Mouse (Mus musculus) forebrain, embryonic 10.5 days (tissue): ENCODE data around the gene Srp54b. TPM values are rescaled to one million over a fixed set of nuclear protein-coding genes. Genes with fewer than 3 reads are reported as not detected.
"Not testable (repeated sequence)": the region's sequence is repeated elsewhere in the genome, so short reads cannot be mapped to it uniquely, and the experiment has no call there.

ENCODE experiments used
- DNase-seq: peaks from one replicate; pipeline ENCODE4 v3.0.0-alpha.2; 2017; ENCODE audit warnings: low spot score; ENCODE audit errors: extremely low spot score
- H3K27ac ChIP-seq: fragments of 300-500 bp; sonication (generic); 2 replicates; pipeline ENCODE4 v1.5.1; 2016; ENCODE audit warnings: mild to moderate bottlenecking
- H3K27me3 ChIP-seq: fragments of 300-500 bp; sonication (generic); 2 replicates; pipeline ENCODE4 v1.6.1; 2016; ENCODE audit warnings: mild to moderate bottlenecking; ENCODE audit not compliant: poor library complexity, severe bottlenecking
- H3K36me3 ChIP-seq: fragments of 300-500 bp; sonication (generic); replicated peaks from 2 replicates; pipeline ENCODE4 v1.6.1; 2016; ENCODE audit warnings: mild to moderate bottlenecking, moderate library complexity
- H3K4me1 ChIP-seq: fragments of 300-500 bp; sonication (generic); 2 replicates; pipeline ENCODE4 v1.6.1; 2016
- H3K4me3 ChIP-seq: fragments of 300-500 bp; sonication (generic); 2 replicates; pipeline ENCODE4 v1.5.1; 2016; ENCODE audit warnings: mild to moderate bottlenecking, moderate library complexity
- H3K9me3 ChIP-seq: fragments of 300-500 bp; sonication (generic); 2 replicates; pipeline ENCODE4 v1.6.1; 2016; ENCODE audit warnings: mild to moderate bottlenecking, moderate library complexity
- WGBS: fragments of 180-500 bp; shearing (Covaris S2); methylation state at CpG from one replicate; pipeline ENCODE4 v1.1.7; 2016; 5-methylcytosine and 5-hydroxymethylcytosine counted together
- polyA plus RNA-seq: library from polyadenylated mRNA; unstranded; fragments of >200 nt; fragmentation: Nextera tagmentation; extraction: Ambion mirVana; gene quantifications from 2 replicates; pipeline ENCODE4 v1.2.1, GENCODE M21; 2016

The Srp54b gene
- polyA plus RNA-seq = 44.0 and 47.5 TPM in 2 replicates

DNA sequence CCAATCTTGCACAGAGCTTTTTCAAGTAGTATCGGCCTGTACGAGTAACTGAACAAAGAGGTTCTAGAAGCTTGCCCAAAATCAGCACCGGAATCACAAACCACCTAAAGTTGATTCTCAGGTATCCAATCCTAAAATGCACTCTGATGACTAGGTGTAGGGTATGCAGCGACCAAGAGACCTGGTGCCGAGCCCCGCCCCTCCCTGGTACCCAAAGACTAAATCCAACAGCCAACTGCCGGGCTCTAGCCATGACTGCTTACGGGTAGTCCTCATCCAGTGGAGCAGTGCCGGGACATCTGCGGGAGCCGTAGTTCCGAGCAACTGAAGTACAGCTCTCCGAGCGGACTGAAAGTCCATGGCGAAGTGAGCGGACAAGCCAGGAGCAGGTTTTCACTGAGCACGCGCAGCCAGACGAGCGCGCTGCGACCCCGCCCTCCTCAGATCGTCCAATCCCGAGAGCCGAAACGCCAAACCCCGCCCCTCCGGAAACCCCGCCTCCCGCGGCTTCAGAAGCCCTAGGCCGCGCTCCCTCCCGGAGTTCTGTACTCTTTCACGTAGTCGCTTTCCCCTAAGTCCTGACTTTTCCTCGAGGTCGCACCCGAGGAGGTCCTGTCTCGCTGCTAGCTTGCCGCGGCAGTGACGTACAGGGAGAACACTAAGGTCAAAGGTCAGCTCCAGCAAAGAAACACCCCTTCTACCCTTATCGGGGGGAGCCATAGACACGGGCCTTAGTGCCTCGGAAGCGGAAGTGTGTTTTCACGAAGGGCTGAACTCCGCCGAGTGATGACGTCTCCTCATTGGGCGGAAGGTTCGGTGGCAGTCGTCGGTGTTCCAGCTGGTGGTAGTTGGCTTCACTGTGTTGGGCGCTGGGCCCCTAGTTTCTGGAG is at the start of gene Srp54b:
Gene Srp54b, plus strand, starts transcription at position 546 of the 890 bp plus-strand sequence.
- not testable (repeated sequence) for H3K27me3 ChIP-seq, DNase-seq, H3K27ac ChIP-seq, H3K36me3 ChIP-seq, H3K4me1 ChIP-seq, H3K9me3 ChIP-seq
- WGBS = no CpG with 5 or more reads among the region's 57 CpGs
- peak within 1 kb of the TSS; percentile 42 for H3K4me3 ChIP-seq

DNA sequence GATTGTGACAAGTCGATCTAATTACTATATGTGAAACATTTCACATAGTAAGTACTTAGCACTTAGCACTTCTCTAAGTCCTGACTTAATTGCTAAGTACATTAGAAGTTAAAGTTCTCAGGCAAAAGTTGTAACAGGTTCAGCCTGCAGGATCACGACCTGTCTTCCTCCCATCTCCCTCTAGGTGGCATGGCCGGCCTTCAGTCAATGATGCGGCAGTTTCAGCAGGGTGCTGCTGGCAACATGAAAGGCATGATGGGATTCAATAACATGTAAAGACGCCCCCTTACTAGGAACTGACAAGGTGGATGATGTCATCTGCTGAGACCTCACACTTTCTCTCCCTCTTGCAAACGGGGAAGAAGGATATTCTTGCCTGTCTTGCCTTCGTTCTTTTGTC is 42.3 kb upstream of the Srp54b start:
- not testable (repeated sequence) for H3K27me3 ChIP-seq, H3K27ac ChIP-seq, H3K36me3 ChIP-seq, H3K4me3 ChIP-seq, H3K9me3 ChIP-seq, H3K4me1 ChIP-seq, DNase-seq
- WGBS = no CpG with 5 or more reads among the region's 7 CpGs

GRCm38 (mm10) chr12:55124242-55124641 is 30.7 kb upstream of the Srp54b start, which contains the start of gene Fam177a:
TSS of gene Fam177a (plus strand) at chr12:55124469.
- not testable (repeated sequence) for H3K4me1 ChIP-seq, H3K27me3 ChIP-seq
- no CpG with 5 or more reads among the region's 40 CpGs for WGBS

GRCm38 (mm10) chr12:55124731-55125130 is 30.2 kb upstream of the Srp54b start:
- not testable (repeated sequence) for H3K27ac ChIP-seq, H3K4me3 ChIP-seq, H3K36me3 ChIP-seq, H3K9me3 ChIP-seq, H3K27me3 ChIP-seq, H3K4me1 ChIP-seq, DNase-seq
- WGBS = no CpG with 5 or more reads among the region's 18 CpGs

More at GRCm38 (mm10) chr12:55124242-55124641, 30.7 kb upstream of the Srp54b start, which contains the start of gene Fam177a:
- H3K9me3 ChIP-seq, H3K4me3 ChIP-seq, H3K36me3 ChIP-seq, H3K27ac ChIP-seq, DNase-seq: not testable (repeated sequence)

- not testable (repeated sequence) for DNase-seq, H3K27me3 ChIP-seq, H3K36me3 ChIP-seq, H3K4me1 ChIP-seq, H3K27ac ChIP-seq, H3K4me3 ChIP-seq, H3K9me3 ChIP-seq
- WGBS = no CpG with 5 or more reads among the region's 6 CpGs
These were observed 19.4 kb upstream of the Srp54b start for GRCm38 (mm10) chr12:55135540-55135939.

- DNase-seq, H3K9me3 ChIP-seq, H3K27ac ChIP-seq, H3K4me1 ChIP-seq, H3K4me3 ChIP-seq, H3K36me3 ChIP-seq, H3K27me3 ChIP-seq: not testable (repeated sequence)
- whole genome bisulfite sequencing = no CpG with 5 or more reads among the region's 6 CpGs
These were observed 17.0 kb upstream of the Srp54b start for GRCm38 (mm10) chr12:55137859-55138258.

DNA sequence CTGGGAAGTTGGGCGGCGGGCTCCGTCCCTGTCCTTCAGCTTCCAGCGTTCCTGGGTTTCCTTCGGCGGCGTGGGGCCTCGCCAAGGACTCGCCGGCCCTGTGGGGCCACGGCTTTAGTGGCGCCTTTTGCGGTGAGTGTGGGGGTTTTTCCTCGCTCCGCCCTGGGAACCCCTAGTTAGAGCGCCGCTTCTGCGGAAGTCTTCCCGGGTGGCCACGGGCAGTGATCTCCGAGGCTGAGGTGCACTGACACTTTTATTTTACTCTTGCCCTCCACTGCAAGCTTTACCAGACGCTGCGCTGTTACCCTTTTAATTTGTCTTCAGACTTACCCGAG is 512 bp downstream of the Srp54b start:
- H3K4me1 ChIP-seq, DNase-seq, H3K27me3 ChIP-seq, H3K36me3 ChIP-seq, H3K9me3 ChIP-seq, H3K27ac ChIP-seq: not testable (repeated sequence)
- WGBS = 0% methylated on average over 13 of the region's 24 CpGs
- peak overlapping the region; percentile 42 for H3K4me3 ChIP-seq

GRCm38 (mm10) chr12:55167034-55167557 is 12.2 kb downstream of the Srp54b start:
- not testable (repeated sequence) for H3K36me3 ChIP-seq, H3K4me1 ChIP-seq, H3K4me3 ChIP-seq, H3K27ac ChIP-seq, H3K9me3 ChIP-seq, H3K27me3 ChIP-seq, DNase-seq
- WGBS = no CpG with 5 or more reads among the region's 7 CpGs

DNA sequence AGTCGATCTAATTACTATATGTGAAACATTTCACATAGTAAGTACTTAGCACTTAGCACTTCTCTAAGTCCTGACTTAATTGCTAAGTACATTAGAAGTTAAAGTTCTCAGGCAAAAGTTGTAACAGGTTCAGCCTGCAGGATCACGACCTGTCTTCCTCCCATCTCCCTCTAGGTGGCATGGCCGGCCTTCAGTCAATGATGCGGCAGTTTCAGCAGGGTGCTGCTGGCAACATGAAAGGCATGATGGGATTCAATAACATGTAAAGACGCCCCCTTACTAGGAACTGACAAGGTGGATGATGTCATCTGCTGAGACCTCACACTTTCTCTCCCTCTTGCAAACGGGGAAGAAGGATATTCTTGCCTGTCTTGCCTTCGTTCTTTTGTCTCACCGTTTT is 32.8 kb downstream of the Srp54b start:
- not testable (repeated sequence) for H3K9me3 ChIP-seq, DNase-seq, H3K27me3 ChIP-seq, H3K4me3 ChIP-seq, H3K4me1 ChIP-seq, H3K36me3 ChIP-seq, H3K27ac ChIP-seq
- no CpG with 5 or more reads among the region's 8 CpGs for whole genome bisulfite sequencing

GRCm38 (mm10) chr12:55189127-55189526 is 34.2 kb downstream of the Srp54b start:
- H3K4me3 ChIP-seq, H3K4me1 ChIP-seq, H3K27ac ChIP-seq, H3K36me3 ChIP-seq, H3K9me3 ChIP-seq, DNase-seq, H3K27me3 ChIP-seq: not testable (repeated sequence)
- WGBS = no CpG with 5 or more reads among the region's 5 CpGs

DNA sequence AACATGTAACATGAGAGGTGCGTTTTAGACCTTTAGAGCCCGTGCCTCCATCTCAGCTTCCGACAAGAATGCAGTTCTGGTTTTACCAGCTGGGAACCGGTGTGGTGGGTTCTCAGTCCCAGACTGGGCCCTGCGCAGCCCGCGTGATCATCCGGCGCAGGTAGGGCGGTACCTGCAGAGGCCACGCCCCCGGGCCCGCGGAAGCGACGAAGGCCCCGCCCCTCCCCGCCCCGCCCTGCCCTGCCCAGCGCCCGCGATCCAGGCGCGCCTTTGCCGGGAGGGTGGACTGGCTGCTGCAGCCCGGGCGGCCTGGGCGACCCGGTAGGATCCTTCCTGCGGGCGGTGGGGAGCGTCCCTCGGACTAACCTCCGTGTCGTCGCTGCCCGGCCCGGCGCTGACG is 44.4 kb downstream of the Srp54b start, which contains the start of gene 1700047I17Rik2:
Gene 1700047I17Rik2, plus strand, starts transcription at position 287 of the 400 bp plus-strand sequence.
- not testable (repeated sequence) for H3K27me3 ChIP-seq, H3K9me3 ChIP-seq, H3K4me3 ChIP-seq, H3K4me1 ChIP-seq, H3K27ac ChIP-seq, DNase-seq, H3K36me3 ChIP-seq
- no CpG with 5 or more reads among the region's 40 CpGs for WGBS

GRCm38 (mm10) chr12:55199799-55200198 is 44.9 kb downstream of the Srp54b start:
- WGBS = no CpG with 5 or more reads among the region's 18 CpGs
- H3K4me1 ChIP-seq, H3K36me3 ChIP-seq, H3K27me3 ChIP-seq, H3K27ac ChIP-seq, H3K4me3 ChIP-seq, H3K9me3 ChIP-seq, DNase-seq: not testable (repeated sequence)

DNA sequence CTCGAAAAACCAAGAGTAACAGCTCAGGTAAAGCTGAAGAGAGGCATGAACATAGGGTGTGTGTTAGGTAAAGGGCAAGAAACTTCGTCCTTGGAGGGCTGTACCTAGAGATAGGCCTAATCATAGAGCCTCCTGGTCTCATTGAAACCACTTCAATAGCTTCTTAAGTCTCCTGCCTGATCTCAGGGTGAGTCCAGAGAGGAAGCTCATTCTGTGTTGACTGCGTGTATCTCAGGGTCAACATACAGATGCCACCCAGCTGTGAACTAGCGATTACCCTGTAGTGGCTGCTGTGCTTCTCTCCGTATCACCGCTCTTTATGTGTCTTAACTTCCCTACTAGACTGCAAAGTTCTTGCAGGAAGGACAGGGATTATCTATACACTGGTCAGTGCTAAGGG is 58.0 kb downstream of the Srp54b start:
- H3K27ac ChIP-seq, H3K4me3 ChIP-seq, H3K9me3 ChIP-seq, H3K27me3 ChIP-seq, DNase-seq, H3K4me1 ChIP-seq, H3K36me3 ChIP-seq: not testable (repeated sequence)
- no CpG with 5 or more reads among the region's 6 CpGs for WGBS
